Mouse (Mus musculus) cortical plate, adult 2 months (tissue): ENCODE data around the gene Dynll2.

Source experiments
- CTCF ChIP-seq: fragments of 200-500 bp; IDR thresholded peaks from 2 replicates; pipeline ENCODE4 v1.5.1; 2011; ENCODE audit warnings: mild to moderate bottlenecking, control low read depth, low read length; ENCODE audit not compliant: insufficient read depth; ENCODE audit errors: extremely low read depth
- POLR2A ChIP-seq: fragments of 200-500 bp; IDR thresholded peaks from 2 replicates; pipeline ENCODE4 v1.6.1; 2011; ENCODE audit warnings: mild to moderate bottlenecking, low read length, control low read depth; ENCODE audit not compliant: insufficient read depth; ENCODE audit errors: extremely low read depth

DNA sequence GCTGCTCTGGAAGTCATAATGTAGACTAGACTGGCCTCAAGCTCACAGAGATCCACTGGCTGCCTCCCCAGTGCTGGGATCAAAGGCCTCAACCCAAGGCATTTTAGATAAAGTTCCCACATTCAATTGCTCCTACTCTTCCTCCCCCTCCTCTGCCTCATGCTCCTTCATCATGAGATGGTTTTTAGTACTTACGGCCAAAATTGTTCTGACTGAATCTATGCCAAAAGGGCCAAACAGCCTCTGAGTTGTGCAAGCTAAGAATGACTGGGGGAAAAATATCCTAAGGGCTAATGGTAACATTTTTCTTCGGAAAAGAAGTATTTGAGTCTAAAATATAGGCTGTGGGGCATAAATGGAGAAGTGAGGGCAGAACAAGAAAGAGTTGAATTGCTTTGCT, 36.6 kb upstream of the Dynll2 start:
- TF ChIP-seq CTCF (no peak), POLR2A (no peak)
